Mouse (Mus musculus) brain, embryonic 18.5 days (tissue): ENCODE results near the gene Mboat2.

Experiments used
- DNase-seq: peaks from one replicate; pipeline ENCODE4 v3.0.0-alpha.2; 2012; ENCODE audit warnings: low read depth, low spot score

Gene Mboat2

GRCm38 (mm10) chr12:25010416-25010815, 179.7 kb downstream of the Mboat2 start:
- DNase-seq = no peak

GRCm38 (mm10) chr12:25011733-25012367, 181.2 kb downstream of the Mboat2 start:
- no peak for DNase-seq

- no peak for DNase-seq
These were observed 182.2 kb downstream of the Mboat2 start for GRCm38 (mm10) chr12:25012555-25013540.
